In genomic region chr17:47952368-47953081, GRCm38 (mm10) we compare ENCODE assay signal across 9 mouse cellular contexts. TPM values are rescaled to one million over a fixed set of nuclear protein-coding genes. Genes with fewer than 3 reads are reported as not detected.
DNase-seq lines count a peak whose midpoint lies in the region; ATAC-seq and TF ChIP-seq lines count a peak whose summit lies in the region.
"Had no signal": no experiment of that assay in that cellular context is flagged by ENCODE, and none has a peak within 500 bp of the region (broad histone marks: within the 10 kb centered on the region; RNA-seq: fewer than 3 reads in every experiment).

No protein-coding gene starts in this region.

- no peak overlapping the region for H3K4me3 ChIP-seq in kidney, embryonic 15.5 days (replicated peaks)
- no peak overlapping the region for H3K4me3 ChIP-seq in left cerebral cortex, adult 2 months

- H3K27me3 ChIP-seq in kidney, embryonic 15.5 days, result peaks cover 25% of the 10 kb centered on the region

- intact Hi-C loops in left cerebral cortex, adult 2 months (cut with DNase I), result no loop called here

- no peak for TF ChIP-seq CTCF in left cerebral cortex, adult 2 months (IDR thresholded peaks at IDR 0.05)

- no peak overlapping the region for H3K9ac ChIP-seq in kidney, embryonic 15.5 days

- DNase-seq in adrenal gland, postnatal 14 days, result peak; percentile 48
- DNase-seq in adrenal gland, postnatal 4 days (ENCODE audit: low spot score in 2 of 2), result no peak
- peak; percentile 48 for DNase-seq in ovary, postnatal 36 days (ENCODE audit: low spot score)
- no peak for DNase-seq in ovary, postnatal 14 days (ENCODE audit: low spot score)
- no peak for DNase-seq in urinary bladder, postnatal 25 days (ENCODE audit: low spot score)
- no peak for DNase-seq in left cerebral cortex, adult 2 months (ENCODE audit: extremely low spot score in 1 of 2, low spot score in 2 of 2)
- DNase-seq in retina, postnatal 1 day, result no peak
- DNase-seq: cerebellum, adult 2 months had no signal

- peaks cover 25% of the 10 kb centered on the region for H3K4me1 ChIP-seq in kidney, embryonic 15.5 days

- H3K36me3 ChIP-seq in kidney, embryonic 15.5 days, result no peaks in the 10 kb centered on the region

- 0 out of 2 replicates have a peak, but pooled peaks have one; percentile 45 for ATAC-seq in kidney, embryonic 15.5 days (replicated peaks; ENCODE audit: low FRiP score)

- H3K27ac ChIP-seq in kidney, embryonic 15.5 days, result no peak overlapping the region
- no peak overlapping the region for H3K27ac ChIP-seq in left cerebral cortex, adult 2 months

- H3K4me2 ChIP-seq in kidney, embryonic 15.5 days, result no peak overlapping the region

- 14% methylated on average over 12 of the region's 12 CpGs for WGBS in kidney, embryonic 15.5 days

- no peaks in the 10 kb centered on the region for H3K9me3 ChIP-seq in kidney, embryonic 15.5 days (replicated peaks)

RNA-seq across cellular contexts. Expression of gene Foxp4, which starts 28.1 kb away (rescaled TPM):
- total RNA-seq in adrenal gland, postnatal 14 days (2021), result 20.6 and 28.1 TPM in 2 replicates
- total RNA-seq in adrenal gland, postnatal 4 days (2021), result 10 to 100 TPM; 37.8 to 41.2 TPM
- 13.0 and 13.7 TPM in 2 replicates for polyA plus RNA-seq in kidney, embryonic 15.5 days (2015; fragmentation: Nextera tagmentation; extraction: Ambion mirVana)
- 10 to 100 TPM; 43.1 to 50.6 TPM for total RNA-seq in left cerebral cortex, adult 2 months (2021)

Comparison
In these comparisons a context has a peak if more than half of its experiments do, and no peak if none do; other contexts are left out.
1. DNase-seq: peak in adrenal gland, postnatal 14 days (single experiment) and ovary, postnatal 36 days (single experiment); none in adrenal gland, postnatal 4 days (0 of 2), ovary, postnatal 14 days (single experiment), urinary bladder, postnatal 25 days (single experiment), left cerebral cortex, adult 2 months (0 of 2) and retina, postnatal 1 day (single experiment).